Mouse (Mus musculus): ENCODE results near the gene Lrrn4cl.
"Not testable (repeated sequence)": the region's sequence is repeated elsewhere in the genome, so short reads cannot be mapped to it uniquely, and the experiment has no call there.

Lrrn4cl gene

GRCm38 (mm10) chr19:8838041-8838730 is 12.4 kb upstream of the Lrrn4cl start:
- DNase-seq (ENCODE audit: low spot score in 2 of 2): no peak

DNA sequence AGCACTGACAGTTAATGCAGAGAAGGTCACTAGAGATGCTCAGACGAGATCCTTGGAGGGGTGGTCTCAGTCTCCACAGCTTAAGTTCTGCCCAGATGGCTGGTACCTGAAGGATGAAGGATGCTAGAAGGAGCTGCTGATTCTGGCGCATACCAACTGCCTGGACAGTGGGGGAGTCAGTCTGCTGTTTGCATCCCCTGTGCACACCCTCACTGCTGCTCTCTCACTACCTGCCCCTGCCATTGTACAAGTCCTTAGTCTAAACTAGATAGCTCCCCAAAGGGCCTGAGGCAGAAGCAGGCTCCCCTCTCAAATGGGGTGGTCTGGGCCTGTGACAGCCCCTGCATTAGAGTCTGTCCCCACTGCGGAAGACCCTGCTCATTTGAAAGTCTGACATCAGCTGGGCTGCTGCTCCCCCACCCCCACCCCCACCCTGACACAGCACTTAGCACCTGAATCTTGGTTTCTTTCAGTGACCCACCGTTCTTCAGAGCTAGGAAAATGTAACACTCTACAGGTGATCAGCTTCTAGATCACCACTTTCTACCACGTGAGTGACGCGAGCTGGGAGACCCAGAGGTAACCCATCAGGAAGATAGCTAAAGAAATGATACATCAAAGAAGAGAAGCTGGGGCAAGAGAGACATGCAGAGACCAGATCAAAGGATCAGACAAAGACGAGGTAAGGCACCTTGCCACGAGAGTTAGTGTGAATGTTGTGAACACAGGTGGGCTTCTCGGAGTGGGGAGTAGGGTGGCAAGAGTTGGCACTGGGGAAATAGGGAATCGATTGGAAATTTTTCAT is 11.3 kb upstream of the Lrrn4cl start, which contains the start of gene Gng3:
TSS of gene Gng3 (minus strand) at position 92 of the 805 bp plus-strand sequence.
- no peak for DNase-seq (ENCODE audit: low spot score in 2 of 2)

GRCm38 (mm10) chr19:8839908-8840791 is 10.4 kb upstream of the Lrrn4cl start:
- peak; percentile 58 to 70 for DNase-seq (ENCODE audit: low spot score in 2 of 2)

GRCm38 (mm10) chr19:8841012-8841411 is 9.6 kb upstream of the Lrrn4cl start:
- no peak for DNase-seq (ENCODE audit: low spot score in 2 of 2)

DNA sequence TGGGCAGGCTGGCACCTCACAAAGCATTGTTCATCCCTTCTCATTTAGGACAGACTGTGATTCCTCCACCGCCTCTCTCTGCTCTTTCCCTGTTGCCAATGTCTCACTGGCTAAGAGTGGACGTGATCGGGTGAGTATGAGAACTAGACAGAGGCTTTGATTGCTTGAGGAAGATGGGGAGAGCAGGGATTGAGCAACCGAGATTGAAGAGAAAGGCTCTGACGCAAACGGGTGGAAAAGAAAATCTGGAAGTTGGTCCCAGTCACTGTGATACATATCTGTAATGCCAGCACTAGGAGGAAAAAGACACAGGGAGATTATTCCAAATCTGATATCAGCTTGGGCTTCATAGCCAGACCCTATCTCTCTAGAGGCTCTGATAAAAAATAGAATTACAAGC is 7.6 kb upstream of the Lrrn4cl start:
- no peak for DNase-seq (ENCODE audit: low spot score in 2 of 2)

DNA sequence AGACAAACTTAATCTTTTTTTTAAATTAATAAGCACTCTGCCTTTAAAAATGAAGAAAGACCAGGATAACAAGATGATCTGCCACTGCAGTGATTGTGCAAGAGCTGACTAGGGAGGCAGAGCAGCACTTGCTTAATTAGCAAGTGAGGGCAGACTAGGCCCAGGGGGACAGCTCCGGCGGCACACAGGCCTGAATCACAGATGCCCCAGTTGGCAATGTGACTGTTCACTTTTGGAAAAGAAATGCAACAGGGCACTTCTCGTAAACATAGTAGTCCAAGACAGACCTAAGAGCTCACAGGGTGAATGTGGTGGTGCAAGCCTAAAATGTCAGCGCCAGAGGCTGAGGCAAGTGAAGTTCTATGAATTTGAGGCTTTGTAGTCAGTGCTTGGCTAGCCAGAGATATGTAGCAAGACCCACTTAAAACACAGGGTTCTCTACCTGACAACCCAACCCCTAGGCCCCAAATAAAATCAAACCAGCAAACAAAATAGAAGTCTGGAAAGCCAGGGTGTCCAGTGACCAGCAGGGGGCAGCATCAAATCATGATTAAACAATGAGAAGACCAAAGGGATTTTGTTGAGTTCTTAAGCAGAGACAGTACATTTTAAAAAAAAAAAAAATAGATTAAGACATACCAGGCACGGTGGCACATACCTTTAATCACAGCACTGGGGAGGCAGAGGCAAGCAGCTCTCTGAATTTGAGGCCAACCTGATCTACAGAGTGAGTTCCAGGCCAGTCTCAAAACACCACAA is 6.0 kb upstream of the Lrrn4cl start:
- peak; percentile 51 to 75 for DNase-seq (ENCODE audit: low spot score in 2 of 2)

GRCm38 (mm10) chr19:8848356-8848755 is 2.2 kb upstream of the Lrrn4cl start:
- DNase-seq (ENCODE audit: low spot score in 2 of 2): no peak

DNA sequence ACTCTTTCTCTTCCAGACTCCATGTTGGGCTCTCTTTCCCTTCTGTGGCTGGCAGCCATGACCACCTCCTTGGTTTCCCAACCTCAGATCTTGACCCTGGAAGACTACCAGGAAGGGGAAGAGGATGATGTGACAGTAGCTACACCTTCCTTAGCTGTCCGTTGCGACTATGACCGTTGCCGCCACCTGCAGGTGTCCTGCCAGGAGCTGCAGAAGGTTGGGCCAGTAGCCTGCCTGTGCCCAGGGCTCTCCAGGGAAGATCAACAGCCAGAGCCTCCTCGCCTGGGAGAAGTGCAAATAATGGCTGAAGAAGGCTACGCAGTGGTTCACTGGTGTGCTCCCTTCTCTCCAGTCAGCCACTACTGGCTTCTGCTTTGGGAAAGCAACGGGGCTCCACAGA is 1.1 kb downstream of the Lrrn4cl start:
- no peak for DNase-seq (ENCODE audit: low spot score in 2 of 2)

DNA sequence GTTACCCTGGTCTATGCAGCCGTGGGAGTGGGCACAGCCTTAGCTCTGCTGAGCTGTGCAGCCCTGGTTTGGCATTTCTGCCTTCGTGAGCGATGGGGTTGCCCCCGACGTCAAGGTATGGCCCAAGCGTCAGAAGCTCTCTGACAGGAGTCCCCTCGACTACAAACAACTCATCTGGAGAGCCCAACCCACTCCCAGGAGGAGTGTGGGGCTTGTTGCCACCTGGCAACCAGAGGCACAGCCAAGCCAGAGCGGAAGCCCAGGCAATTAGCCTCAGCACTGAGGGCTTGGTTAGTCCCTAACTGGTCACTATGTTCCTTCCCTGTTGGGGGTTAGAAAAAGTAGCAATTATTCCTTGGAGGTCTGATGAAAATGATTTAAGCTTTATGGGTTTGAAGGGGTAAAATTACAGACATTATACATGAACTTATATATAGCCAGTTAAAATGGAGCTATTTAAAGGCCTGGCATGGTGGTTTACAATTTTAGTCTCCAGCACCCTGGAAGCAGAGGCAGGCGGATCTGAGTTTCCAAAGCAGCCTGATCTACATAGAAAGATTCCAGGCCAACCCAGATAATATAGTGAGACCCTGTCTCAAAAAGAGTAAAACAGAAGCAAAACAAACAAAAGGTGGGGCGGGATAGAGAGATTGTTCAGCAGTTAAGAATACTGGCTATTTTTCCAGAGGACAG is 1.8 kb downstream of the Lrrn4cl start:
- no peak for DNase-seq (ENCODE audit: low spot score in 2 of 2)

- no peak for DNase-seq (ENCODE audit: low spot score in 2 of 2)
Observed at GRCm38 (mm10) chr19:8853117-8853516, 2.5 kb downstream of the Lrrn4cl start.

- peak in 1 of 2 experiments; percentile 30 for DNase-seq (ENCODE audit: low spot score in 2 of 2)
Observed at GRCm38 (mm10) chr19:8857689-8858088, 7.1 kb downstream of the Lrrn4cl start.

- peak in 1 of 2 experiments; percentile 33 for DNase-seq (ENCODE audit: low spot score in 2 of 2)
Observed at GRCm38 (mm10) chr19:8859018-8859417, 8.4 kb downstream of the Lrrn4cl start.

DNA sequence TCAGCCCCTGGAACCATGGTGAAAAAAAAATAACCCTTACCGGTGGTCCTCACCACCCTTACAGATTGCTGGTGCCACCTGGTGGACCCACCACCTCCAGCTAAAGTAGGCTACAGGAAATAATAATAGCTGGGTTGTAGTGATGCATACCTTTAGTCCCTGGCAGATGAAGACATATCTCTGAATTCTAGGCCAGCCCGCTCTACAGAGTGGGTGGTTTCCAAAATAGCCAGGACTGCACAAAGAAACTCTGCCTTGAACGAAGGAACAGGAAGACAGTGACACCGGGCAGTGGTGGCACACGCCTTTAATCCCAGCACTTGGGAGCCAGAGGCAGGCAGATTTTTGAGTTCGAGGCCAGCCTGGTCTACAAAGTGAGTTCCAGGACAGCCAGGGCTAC is 13.7 kb downstream of the Lrrn4cl start:
- DNase-seq (ENCODE audit: low spot score in 2 of 2): no peak

DNA sequence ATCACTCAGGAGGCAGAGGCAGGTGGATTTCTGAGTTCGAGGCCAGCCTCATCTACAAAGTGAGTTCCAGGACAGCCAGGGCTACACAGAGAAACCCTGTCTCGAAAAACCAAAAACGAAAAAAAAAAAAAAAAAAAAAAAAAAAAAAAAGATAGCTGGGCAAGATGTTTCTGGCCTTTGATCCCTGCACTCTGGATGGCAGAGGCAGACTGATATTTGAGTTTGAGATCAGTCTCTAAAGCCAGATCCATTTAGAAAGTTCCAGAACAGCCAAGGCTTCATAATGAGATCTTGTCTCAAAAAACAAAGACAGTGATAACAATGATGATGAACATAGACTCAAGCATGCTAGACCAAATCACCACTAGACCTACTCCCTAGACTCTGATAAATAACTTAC is 19.8 kb downstream of the Lrrn4cl start:
- DNase-seq (ENCODE audit: low spot score in 2 of 2): not testable (repeated sequence)

DNA sequence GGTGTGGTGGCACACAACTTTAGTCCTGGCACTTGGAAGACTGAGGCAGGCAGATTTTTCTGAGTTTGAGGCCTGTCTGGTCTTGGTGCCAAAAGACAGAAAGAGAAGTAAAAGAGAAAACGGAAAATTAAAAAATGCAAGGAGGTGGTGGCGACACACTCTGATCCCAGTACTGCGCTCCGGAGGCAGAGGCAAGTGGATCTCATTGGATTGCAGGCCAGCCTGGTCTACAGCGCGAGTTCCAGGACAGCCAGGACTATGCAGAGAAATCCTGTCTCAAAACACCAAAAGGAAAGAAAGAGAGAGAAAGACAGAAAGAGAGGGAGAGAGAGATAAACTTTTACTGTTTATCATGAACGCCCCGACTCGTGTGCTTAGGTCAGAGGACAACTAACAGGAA is 20.3 kb downstream of the Lrrn4cl start:
- no peak for DNase-seq (ENCODE audit: low spot score in 2 of 2)

GRCm38 (mm10) chr19:8871267-8872186 is 21.0 kb downstream of the Lrrn4cl start, which contains the start of gene Ubxn1:
Ubxn1 (plus strand) TSS chr19:8871496.
- peak; percentile 87 to 90 for DNase-seq (ENCODE audit: low spot score in 2 of 2)

- DNase-seq (ENCODE audit: low spot score in 2 of 2): no peak
Observed at GRCm38 (mm10) chr19:8872266-8872840, 21.8 kb downstream of the Lrrn4cl start.

DNA sequence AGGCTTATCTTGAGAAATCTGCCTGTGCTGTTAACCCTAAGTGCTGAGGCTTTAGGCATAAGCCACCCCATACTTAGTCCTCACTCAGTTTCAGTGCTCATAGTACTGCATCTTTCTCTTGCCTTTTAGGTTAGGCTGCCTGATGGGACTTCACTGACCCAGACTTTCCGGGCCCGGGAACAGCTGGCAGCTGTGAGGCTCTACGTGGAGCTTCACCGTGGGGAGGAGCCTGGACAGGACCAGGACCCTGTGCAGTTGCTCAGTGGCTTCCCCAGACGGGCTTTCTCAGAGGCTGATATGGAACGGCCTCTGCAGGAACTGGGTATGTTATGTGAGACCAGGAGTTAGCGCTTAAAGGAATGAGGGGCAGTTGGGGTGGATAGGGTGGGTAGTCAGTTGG is 24.5 kb downstream of the Lrrn4cl start:
- DNase-seq (ENCODE audit: low spot score in 2 of 2): no peak
